Mouse (Mus musculus): ENCODE results near the gene Ascl5.

Gene Ascl5

DNA sequence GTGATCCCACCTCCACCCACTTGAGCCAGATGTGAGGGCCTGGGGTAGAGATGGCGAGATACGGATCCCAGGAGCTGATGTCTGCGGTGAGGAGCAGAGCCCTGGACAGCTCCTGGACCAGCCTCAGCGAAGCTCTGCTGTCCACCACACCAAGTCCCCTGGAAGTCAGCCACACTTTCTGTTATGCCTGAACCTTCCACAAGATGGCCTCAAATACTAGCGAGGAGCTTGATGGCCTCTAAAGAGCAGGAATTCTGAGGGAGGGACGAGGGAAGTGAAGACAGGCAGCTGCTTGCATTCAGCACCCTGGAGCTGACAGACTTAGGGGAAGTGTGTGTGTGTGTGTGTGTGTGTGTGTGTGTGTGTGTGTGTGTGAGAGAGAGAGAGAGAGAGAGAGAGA lies 861 bp downstream of the Ascl5 start:
- peak; percentile 86 for DNase-seq (ENCODE audit: low read depth, low spot score)

DNA sequence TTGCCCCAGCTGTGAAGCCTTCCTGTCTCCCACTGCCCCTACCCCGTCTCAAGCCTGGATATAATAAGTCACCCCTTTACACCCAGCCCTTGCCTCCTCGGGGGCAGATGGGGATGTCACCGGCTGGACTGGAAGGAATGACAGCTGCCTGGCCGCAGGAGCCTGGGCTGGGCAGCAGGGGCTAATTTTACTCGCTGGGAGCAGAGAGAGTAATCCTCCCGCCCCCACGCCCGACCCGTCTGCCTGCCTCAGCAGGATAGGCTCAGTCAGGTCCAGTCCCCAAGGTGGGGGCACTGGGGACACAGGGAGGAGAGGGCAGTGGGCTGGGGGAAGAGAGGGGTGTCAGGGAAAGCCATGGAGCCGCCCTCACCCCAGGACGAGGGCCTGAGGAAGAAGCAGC lies 1.9 kb downstream of the Ascl5 start, which contains the start of gene Cacna1s:
TSS of gene Cacna1s (plus strand) at position 204 of the 400 bp plus-strand sequence.
- DNase-seq (ENCODE audit: low read depth, low spot score), result peak; percentile 84

GRCm38 (mm10) chr1:136055771-136056170 lies 5.2 kb downstream of the Ascl5 start:
- DNase-seq (ENCODE audit: low read depth, low spot score), result no peak

- no peak for DNase-seq (ENCODE audit: low read depth, low spot score)
These were observed 8.0 kb downstream of the Ascl5 start for GRCm38 (mm10) chr1:136058594-136058993.

DNA sequence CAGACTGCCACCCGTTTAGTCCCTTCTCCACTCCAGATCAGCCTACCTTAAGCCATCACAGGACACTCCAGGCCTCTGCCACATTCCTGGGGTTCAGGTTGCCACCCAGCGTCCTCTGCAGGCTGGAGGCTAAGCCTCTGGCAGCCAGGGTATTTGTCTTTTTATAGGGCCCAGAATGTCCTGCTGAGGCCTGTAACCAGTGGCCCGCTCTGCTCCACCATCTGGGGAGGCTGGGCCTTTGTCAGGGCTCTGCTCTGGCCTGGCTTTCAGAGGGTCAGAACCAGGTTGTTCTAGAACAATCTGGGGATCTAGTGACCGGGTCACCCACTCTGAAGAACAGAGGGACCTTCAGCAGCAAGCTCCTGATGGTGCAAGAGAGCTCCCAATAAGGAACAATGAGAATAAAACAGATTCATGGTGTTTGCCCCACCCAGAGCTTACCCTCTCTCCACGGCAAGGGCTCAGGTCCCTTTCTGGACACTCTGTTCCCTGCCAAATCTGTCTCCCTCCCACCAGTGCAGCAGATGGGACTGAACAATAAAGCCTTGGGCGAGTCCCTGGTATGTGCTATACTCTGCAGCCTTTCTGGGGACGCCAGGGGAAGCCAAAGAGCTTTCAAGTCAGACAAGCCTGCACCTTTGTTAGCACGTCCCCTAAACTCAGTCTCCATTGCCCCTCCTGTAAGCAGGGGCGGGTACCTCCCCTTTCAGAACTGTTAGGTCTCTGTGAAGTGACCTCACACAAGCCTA lies 10.6 kb downstream of the Ascl5 start:
- DNase-seq (ENCODE audit: low read depth, low spot score), result peak; percentile 82

DNA sequence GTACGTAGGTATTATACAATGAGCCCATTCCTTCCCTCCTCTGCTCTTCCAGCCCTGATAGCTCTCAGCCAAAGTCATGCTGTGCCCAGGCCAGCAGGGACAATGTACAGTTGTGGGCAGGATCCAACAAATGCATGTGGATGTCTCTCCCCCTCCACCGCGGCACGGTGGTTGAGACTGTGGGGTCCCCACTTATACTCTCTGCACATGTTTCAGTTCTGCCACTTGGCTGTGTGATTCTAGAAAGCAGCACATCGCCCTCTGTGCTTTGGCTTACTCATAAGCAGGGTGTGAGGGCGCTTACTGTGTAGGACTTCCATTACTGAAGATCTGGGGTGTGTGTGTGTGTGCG lies 11.2 kb downstream of the Ascl5 start:
- DNase-seq (ENCODE audit: low read depth, low spot score), result no peak

DNA sequence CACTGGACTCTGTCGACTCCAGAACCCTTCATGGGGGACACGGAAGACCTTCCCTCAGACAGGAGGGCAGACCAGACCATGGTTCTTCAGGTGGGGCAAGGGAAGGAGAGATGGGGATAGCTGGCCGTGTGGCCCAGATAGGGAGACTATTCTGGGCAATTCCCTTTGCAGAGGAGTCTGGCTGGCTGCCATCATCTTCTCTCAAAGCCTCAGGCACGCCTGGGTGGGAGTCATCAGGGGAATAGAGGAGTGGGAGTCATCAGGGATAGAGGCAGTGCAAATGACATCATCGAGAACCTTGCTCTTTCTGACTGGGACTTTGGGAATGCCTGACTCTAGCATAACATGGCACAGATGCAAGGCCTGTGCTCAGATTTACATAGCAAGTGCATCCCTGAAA lies 13.4 kb downstream of the Ascl5 start:
- no peak for DNase-seq (ENCODE audit: low read depth, low spot score)

GRCm38 (mm10) chr1:136066621-136067020 lies 16.0 kb downstream of the Ascl5 start:
- peak; percentile 93 for DNase-seq (ENCODE audit: low read depth, low spot score)

- peak; percentile 82 for DNase-seq (ENCODE audit: low read depth, low spot score)
These were observed 17.0 kb downstream of the Ascl5 start for GRCm38 (mm10) chr1:136067579-136067978.

DNA sequence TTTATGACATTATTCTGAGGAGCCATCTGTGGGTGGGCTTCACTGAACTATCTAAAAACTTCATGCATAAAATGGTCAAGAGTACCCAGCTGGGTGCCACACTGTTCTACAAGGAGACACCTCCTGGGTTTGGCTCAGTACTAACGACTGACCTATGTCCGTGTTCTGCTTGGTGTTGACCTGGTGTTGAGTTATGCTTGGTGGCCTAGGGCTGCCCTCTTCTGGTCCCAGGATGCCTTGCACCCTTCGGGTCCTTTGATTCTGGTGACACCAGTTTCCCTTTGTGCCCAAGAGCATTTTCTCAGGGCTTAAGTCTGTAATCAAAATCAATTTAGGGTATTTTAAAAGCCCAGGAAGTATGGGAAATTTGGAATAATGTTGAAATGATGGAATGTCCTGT lies 25.5 kb downstream of the Ascl5 start:
- DNase-seq (ENCODE audit: low read depth, low spot score), result peak; percentile 69

- peak; percentile 63 for DNase-seq (ENCODE audit: low read depth, low spot score)
These were observed 27.1 kb downstream of the Ascl5 start for GRCm38 (mm10) chr1:136077656-136078055.

GRCm38 (mm10) chr1:136081161-136081560 lies 30.6 kb downstream of the Ascl5 start:
- no peak for DNase-seq (ENCODE audit: low read depth, low spot score)

DNA sequence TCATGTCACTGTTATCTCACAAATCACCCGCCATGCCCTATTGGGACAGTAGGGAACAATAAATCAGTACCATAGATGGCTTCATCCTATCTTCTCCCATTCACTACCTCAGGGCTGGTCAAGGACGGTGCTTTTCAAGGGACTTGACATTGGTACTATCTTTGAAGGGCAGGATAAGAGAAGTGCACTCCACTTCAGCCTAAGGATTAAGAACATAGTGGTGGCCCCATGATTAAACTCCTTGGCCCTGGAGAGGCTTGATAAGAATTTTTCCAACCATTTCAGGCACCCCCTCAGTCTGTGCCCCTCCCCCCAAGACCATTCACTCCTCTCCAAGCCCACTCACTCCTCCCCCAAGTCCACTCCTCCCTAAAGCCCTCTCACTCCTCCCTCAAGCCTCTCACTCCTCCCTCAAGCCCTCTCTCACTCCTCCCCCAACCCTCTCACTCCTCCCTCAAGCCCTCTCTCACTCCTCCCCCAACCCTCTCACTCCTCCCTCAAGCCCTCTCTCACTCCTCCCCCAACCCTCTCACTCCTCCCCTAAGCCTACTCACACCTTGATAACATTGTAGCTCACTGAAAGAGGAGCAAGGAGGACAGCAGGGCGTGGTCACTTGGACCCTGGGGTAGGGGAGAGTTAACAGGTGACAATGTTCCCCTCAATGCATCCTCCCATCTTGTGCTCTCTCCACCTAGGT lies 35.5 kb downstream of the Ascl5 start:
- DNase-seq (ENCODE audit: low read depth, low spot score), result no peak

GRCm38 (mm10) chr1:136089368-136090165 lies 39.0 kb downstream of the Ascl5 start:
- peak; percentile 29 for DNase-seq (ENCODE audit: low read depth, low spot score)

- DNase-seq (ENCODE audit: low read depth, low spot score), result no peak
These were observed 43.1 kb downstream of the Ascl5 start for GRCm38 (mm10) chr1:136093726-136094125.

DNA sequence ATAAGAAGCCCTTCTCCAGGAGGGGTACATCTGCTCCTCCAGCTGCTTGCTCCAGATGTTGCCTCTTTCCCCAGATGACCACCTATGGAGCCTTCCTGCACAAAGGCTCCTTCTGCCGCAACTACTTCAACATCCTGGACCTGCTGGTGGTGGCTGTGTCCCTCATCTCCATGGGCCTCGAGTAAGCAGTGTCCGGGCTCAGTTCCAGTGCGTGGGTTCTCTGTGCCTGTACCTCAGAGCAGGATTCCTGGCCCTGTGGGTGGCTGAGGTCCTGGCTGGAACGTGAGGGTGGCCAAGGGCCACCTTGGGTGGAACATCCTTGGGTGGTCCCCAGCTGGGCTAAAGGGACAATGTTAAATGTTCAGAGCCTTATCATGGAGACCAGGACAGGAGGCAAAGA lies 44.2 kb downstream of the Ascl5 start:
- DNase-seq (ENCODE audit: low read depth, low spot score), result no peak
